Mouse (Mus musculus) CH12.LX (cell line): Measurements from ENCODE around the gene Zfp280d. TPM values are rescaled to one million over a fixed set of nuclear protein-coding genes. Genes with fewer than 3 reads are reported as not detected.
A peak's percentile ranks its signal among the peaks of the same experiment; 100 is the strongest.

Source experiments
- DNase-seq: peaks from one replicate; pipeline ENCODE4 v3.0.0-alpha.2; 2013; ENCODE audit errors: extremely low read depth
- H3K27ac ChIP-seq: 2 replicates; pipeline ENCODE4 v1.5.1; 2012; ENCODE audit warnings: low read depth, mild to moderate bottlenecking, control low read depth, moderate library complexity; ENCODE audit not compliant: insufficient read depth
- H3K27me3 ChIP-seq: replicated peaks from 2 replicates; pipeline ENCODE3; 2012; ENCODE audit warnings: inconsistent platforms
- H3K36me3 ChIP-seq, 2 experiments: replicated peaks in 1 of 2; 2 replicates each; pipeline versions ENCODE3 to v1.6.1; 2012; ENCODE audit warnings: inconsistent platforms in 1 of 2, low read length in 1 of 2, mild to moderate bottlenecking in 1 of 2, mixed read lengths in 1 of 2, moderate library complexity in 1 of 2; ENCODE audit not compliant: control insufficient read depth in 1 of 2, insufficient read depth in 1 of 2
- H3K4me1 ChIP-seq, 2 experiments: 2 replicates each; pipeline ENCODE4 v1.6.1; 2012; ENCODE audit warnings: inconsistent platforms in 1 of 2, moderate library complexity in 1 of 2; ENCODE audit not compliant: insufficient read depth in 2 of 2, control insufficient read depth in 1 of 2
- H3K4me2 ChIP-seq: 2 replicates; pipeline ENCODE4 v1.6.1; 2012; ENCODE audit warnings: low read depth, mild to moderate bottlenecking, control low read depth; ENCODE audit not compliant: poor library complexity, insufficient read depth, severe bottlenecking
- H3K4me3 ChIP-seq, 3 experiments: fragments of 150-350 bp in 1 of 3; sonication (generic) in 1 of 3; replicated peaks in 1 of 3; 2 replicates each; pipeline versions ENCODE3 to v1.5.1; 2011 to 2012; ENCODE audit warnings: low read depth in 2 of 3, low read length in 2 of 3, mild to moderate bottlenecking in 2 of 3, moderate library complexity in 2 of 3, control low read depth in 1 of 3, improper control_type of control experiment in 1 of 3, inconsistent platforms in 1 of 3, mixed read lengths in 1 of 3; ENCODE audit not compliant: poor library complexity in 1 of 3
- H3K79me2 ChIP-seq: replicated peaks from 2 replicates; pipeline ENCODE4 v1.6.1; 2012; ENCODE audit warnings: mild to moderate bottlenecking, moderate library complexity; ENCODE audit not compliant: control insufficient read depth, poor library complexity, insufficient read depth, severe bottlenecking; ENCODE audit errors: extremely low read depth
- H3K9ac ChIP-seq: 2 replicates; pipeline ENCODE4 v1.6.1; 2012; ENCODE audit warnings: low read depth, mild to moderate bottlenecking, control low read depth, moderate library complexity; ENCODE audit not compliant: insufficient read depth
- H3K9me3 ChIP-seq: replicated peaks from 2 replicates; pipeline ENCODE3; 2012; ENCODE audit warnings: low read length, inconsistent platforms, mixed read lengths
- CHD1 ChIP-seq: IDR thresholded peaks from 2 replicates; pipeline ENCODE4 v1.6.1; 2012; ENCODE audit warnings: low read depth, low read length, improper control_type of control experiment, inconsistent platforms
- CHD2 ChIP-seq: IDR thresholded peaks from 2 replicates; pipeline ENCODE4 v1.6.1; 2011; ENCODE audit warnings: low read length, improper control_type of control experiment
- EP300 ChIP-seq: IDR thresholded peaks from 2 replicates; pipeline ENCODE4 v1.6.1; 2011; ENCODE audit warnings: low read length, improper control_type of control experiment
- ETS1 ChIP-seq: conservative IDR thresholded peaks from 2 replicates; pipeline ENCODE4 v1.6.1; 2012; ENCODE audit warnings: low read depth, mild to moderate bottlenecking, inconsistent platforms, low read length, improper control_type of control experiment, moderate library complexity
- GABPA ChIP-seq: IDR thresholded peaks from 2 replicates; pipeline ENCODE4 v1.6.1; 2012; ENCODE audit warnings: low read depth, low read length, improper control_type of control experiment, inconsistent platforms; ENCODE audit not compliant: insufficient replicate concordance
- HCFC1 ChIP-seq: IDR thresholded peaks from 2 replicates; pipeline ENCODE4 v1.6.1; 2012; ENCODE audit warnings: low read depth, mild to moderate bottlenecking, inconsistent platforms, low read length, improper control_type of control experiment
- JUN ChIP-seq: IDR thresholded peaks from 2 replicates; pipeline ENCODE4 v1.6.1; 2011; ENCODE audit warnings: low read depth, mild to moderate bottlenecking, low read length, improper control_type of control experiment, moderate library complexity; ENCODE audit not compliant: insufficient read depth
- JUND ChIP-seq: conservative IDR thresholded peaks from 2 replicates; pipeline ENCODE4 v1.6.1; 2011; ENCODE audit warnings: low read depth, low read length, improper control_type of control experiment
- MAX ChIP-seq: IDR thresholded peaks from 2 replicates; pipeline ENCODE4 v1.6.1; 2011; ENCODE audit warnings: low read length, improper control_type of control experiment
- PAX5 ChIP-seq: IDR thresholded peaks from 2 replicates; pipeline ENCODE4 v1.6.1; 2012; ENCODE audit warnings: low read length, inconsistent platforms, mixed read lengths
- POLR2AphosphoS2 ChIP-seq: IDR thresholded peaks from 2 replicates; pipeline ENCODE4 v1.6.1; 2011; ENCODE audit warnings: low read depth, low read length, improper control_type of control experiment
- RCOR1 ChIP-seq: conservative IDR thresholded peaks from 2 replicates; pipeline ENCODE4 v1.6.1; 2012; ENCODE audit warnings: low read depth, mild to moderate bottlenecking, inconsistent platforms, low read length, improper control_type of control experiment
- SIN3A ChIP-seq: IDR thresholded peaks from 2 replicates; pipeline ENCODE4 v1.6.1; 2012; ENCODE audit warnings: low read length, improper control_type of control experiment, inconsistent platforms
- SMC3 ChIP-seq: IDR thresholded peaks from 2 replicates; pipeline ENCODE4 v1.6.1; 2011; ENCODE audit warnings: low read depth, low read length, improper control_type of control experiment
- TCF12 ChIP-seq: IDR thresholded peaks from 2 replicates; pipeline ENCODE4 v1.6.1; 2014; ENCODE audit warnings: low read depth, mild to moderate bottlenecking, inconsistent platforms, low read length, improper control_type of control experiment
- USF2 ChIP-seq: conservative IDR thresholded peaks from 2 replicates; pipeline ENCODE4 v1.6.1; 2011; ENCODE audit warnings: low read depth, low read length, improper control_type of control experiment
- ZC3H11A ChIP-seq: IDR thresholded peaks from 2 replicates; pipeline ENCODE4 v1.6.1; 2012; ENCODE audit warnings: low read depth, mild to moderate bottlenecking, inconsistent platforms, low read length, improper control_type of control experiment
- ZMIZ1 ChIP-seq: IDR thresholded peaks from 2 replicates; pipeline ENCODE4 v1.6.1; 2012; ENCODE audit warnings: low read depth, mild to moderate bottlenecking, inconsistent platforms, low read length, improper control_type of control experiment
- dilution Hi-C: fragments of 300-500 bp; cut with MboI; formaldehyde crosslinking; loops from 2 replicates; pipeline ENCODE4 v1.14.3; 2020; ENCODE audit warnings: low sequenced_read_pairs; ENCODE audit not compliant: extremely low pct_unique_long_range_greater_than_20kb, extremely low pct_ligation_motif_present
- in situ Hi-C: fragments of 300-500 bp; cut with MboI; formaldehyde crosslinking; loops from 3 replicates; pipeline ENCODE4 v1.14.3; 2019; ENCODE audit warnings: low sequenced_read_pairs, low pct_ligation_motif_present, low pct_unique_long_range_greater_than_20kb, mixed read lengths
- polyA plus RNA-seq: library from polyadenylated mRNA; unstranded; fragments of >175 nt; gene quantifications from 2 replicates; pipeline ENCODE4 v1.2.1, GENCODE M21; 2012; ENCODE audit warnings: low read depth; ENCODE audit not compliant: insufficient read length
- total RNA-seq, 2 experiments: library from RNA; depleted of rRNA; stranded (reverse); fragments of 300-350 nt in 1 of 2; fragments of >200 nt in 1 of 2; gene quantifications; 2 replicates each; pipeline ENCODE4 v1.2.3; 2012 to 2014

Zfp280d gene
- total and polyA plus RNA-seq, 3 experiments: 22.3 to 35.8 (median 26.0) TPM

- peaks cover 21% of the 10 kb centered on the region for H3K9me3 ChIP-seq
- no peaks in the 10 kb centered on the region; the same call in 1 of the 2 replicates for H3K79me2 ChIP-seq
- H3K4me1 ChIP-seq: peaks cover 3 to 7% of the 10 kb centered on the region in 2 experiments; a peak in 2 of 4 replicates
- no peak overlapping the region for H3K4me2 ChIP-seq
- dilution Hi-C loops (no loop called here), in situ Hi-C loops (no loop called here)
- H3K4me3 ChIP-seq: no peak overlapping the region
- TF ChIP-seq CHD1 (no peak), POLR2AphosphoS2 (no peak), JUND (peak; percentile 32; the same call in 1 of the 2 replicates), JUN (0 out of 2 replicates have a peak, but pooled peaks have one; percentile 33), USF2 (no peak)
- TF ChIP-seq, all 38 proteins: peak for 2
- no peak for DNase-seq
- no peaks in the 10 kb centered on the region for H3K27me3 ChIP-seq
- no peak overlapping the region for H3K9ac ChIP-seq
- no peak overlapping the region for H3K27ac ChIP-seq
- H3K36me3 ChIP-seq: no peaks in the 10 kb centered on the region
These were observed 4.5 kb upstream of the Zfp280d start for GRCm38 (mm10) chr9:72270146-72270545.

DNA sequence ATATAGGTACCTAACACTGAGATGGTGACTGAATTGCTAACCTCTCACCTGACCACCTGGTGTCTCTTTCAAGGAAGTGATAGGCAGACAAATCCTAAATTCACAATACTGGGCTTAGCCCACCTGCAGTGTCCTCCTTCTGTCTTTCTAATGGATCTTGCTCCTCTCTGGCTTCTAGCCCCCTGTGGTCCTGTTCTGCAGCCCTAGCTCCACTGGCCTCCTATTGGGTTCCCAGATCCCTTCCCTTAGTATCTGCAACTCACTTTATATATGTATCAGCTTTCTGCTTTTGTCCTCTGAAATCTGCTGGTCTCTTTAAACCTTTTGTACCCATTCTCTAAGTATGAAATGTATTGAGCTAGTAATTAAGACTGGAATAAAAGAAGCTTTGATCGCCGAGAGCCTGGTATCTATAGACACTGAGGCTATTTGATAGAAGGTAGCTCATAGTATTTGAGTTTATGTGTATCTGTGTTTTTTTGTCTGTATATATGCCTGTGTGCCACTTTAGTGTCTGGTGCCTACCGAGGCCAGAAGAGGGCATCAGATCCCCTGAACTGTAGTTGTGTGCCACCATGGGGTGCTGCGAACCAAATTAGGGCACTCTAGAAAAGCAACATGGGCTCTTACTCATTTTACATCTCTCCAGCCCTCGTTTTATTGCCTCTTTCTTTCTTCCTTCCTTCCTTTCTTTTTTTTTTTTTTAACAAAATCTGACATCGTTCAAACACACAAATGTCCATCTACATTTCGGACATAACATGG, 832 bp upstream of the Zfp280d start:
- no peak for DNase-seq
- H3K4me3 ChIP-seq: no peak overlapping the region
- in situ Hi-C loops: no loop called here
- dilution Hi-C loops: no loop called here
- H3K9ac ChIP-seq: no peak overlapping the region
- peaks cover 3 to 15% of the 10 kb centered on the region in 2 experiments for H3K4me1 ChIP-seq
- peaks cover 30% of the 10 kb centered on the region for H3K79me2 ChIP-seq
- peaks cover 21% of the 10 kb centered on the region for H3K9me3 ChIP-seq
- H3K27ac ChIP-seq: no peak overlapping the region
- H3K27me3 ChIP-seq: no peaks in the 10 kb centered on the region
- H3K4me2 ChIP-seq: no peak overlapping the region
- TF ChIP-seq ZC3H11A: no peak
- no peak for TF ChIP-seq CHD2
- no peak for TF ChIP-seq EP300
- no peak for TF ChIP-seq RCOR1
- no peak for TF ChIP-seq GABPA
- no peak for TF ChIP-seq CHD1
- TF ChIP-seq SMC3: no peak
- no peak for TF ChIP-seq MAX
- no peak for TF ChIP-seq POLR2AphosphoS2
- no peak for TF ChIP-seq TCF12
- TF ChIP-seq HCFC1: no peak
- TF ChIP-seq SIN3A: no peak
- no peak for TF ChIP-seq ETS1
- TF ChIP-seq PAX5: no peak
- TF ChIP-seq ZMIZ1: no peak
- no peak for TF ChIP-seq USF2
- H3K36me3 ChIP-seq: no peaks in the 10 kb centered on the region
